Mouse (Mus musculus) MEL (cell line): Measurements from ENCODE around the gene Pef1. TPM values are rescaled to one million over a fixed set of nuclear protein-coding genes. Genes with fewer than 3 reads are reported as not detected.

Experiments used
- DNase-seq: peaks from one replicate; pipeline ENCODE4 v3.0.0; 2011; ENCODE audit warnings: low read depth, low spot score
- H3K27ac ChIP-seq: 2 replicates; pipeline ENCODE4 v1.5.1; 2012; ENCODE audit warnings: low read depth, mild to moderate bottlenecking, control low read depth, low read length, moderate library complexity; ENCODE audit not compliant: control insufficient read depth
- H3K27me3 ChIP-seq, 2 experiments: fragments of 150-350 bp in 1 of 2; sonication (generic) in 1 of 2; 2 replicates each; pipeline ENCODE4 v1.6.1; 2012; ENCODE audit warnings: low read length in 2 of 2, mild to moderate bottlenecking in 2 of 2, improper control_type of control experiment in 1 of 2, moderate library complexity in 1 of 2; ENCODE audit not compliant: insufficient read depth in 2 of 2, control insufficient read depth in 1 of 2
- H3K36me3 ChIP-seq, 2 experiments: 2 replicates each; pipeline ENCODE4 v1.6.1; 2012 to 2014; ENCODE audit warnings: low read length in 2 of 2, improper control_type of control experiment in 1 of 2, inconsistent platforms in 1 of 2, mild to moderate bottlenecking in 1 of 2; ENCODE audit not compliant: insufficient read depth in 2 of 2, control insufficient read depth in 1 of 2
- H3K4me1 ChIP-seq, 2 experiments: fragments of 150-350 bp in 1 of 2; sonication (generic) in 1 of 2; 2 replicates each; pipeline ENCODE4 v1.6.1; 2012; ENCODE audit warnings: low read length in 2 of 2, improper control_type of control experiment in 1 of 2, mild to moderate bottlenecking in 1 of 2; ENCODE audit not compliant: insufficient read depth in 2 of 2, control insufficient read depth in 1 of 2
- H3K4me3 ChIP-seq, 2 experiments: fragments of 150-350 bp in 1 of 2; sonication (generic) in 1 of 2; 2 replicates each; pipeline ENCODE4 v1.5.1; 2012; ENCODE audit warnings: low read depth in 2 of 2, low read length in 2 of 2, mild to moderate bottlenecking in 2 of 2, moderate library complexity in 2 of 2, control low read depth in 1 of 2, improper control_type of control experiment in 1 of 2; ENCODE audit not compliant: control insufficient read depth in 1 of 2, insufficient read depth in 1 of 2
- H3K79me2 ChIP-seq: 2 replicates; pipeline ENCODE4 v1.6.1; 2012; ENCODE audit warnings: mild to moderate bottlenecking, low read length, moderate library complexity; ENCODE audit not compliant: control insufficient read depth, poor library complexity, insufficient read depth
- H3K9ac ChIP-seq: 2 replicates; pipeline ENCODE4 v1.6.1; 2012; ENCODE audit warnings: low read depth, mild to moderate bottlenecking, control low read depth, low read length, moderate library complexity; ENCODE audit not compliant: control insufficient read depth, poor library complexity, severe bottlenecking
- H3K9me3 ChIP-seq: fragments of 150-350 bp; sonication (generic); replicated peaks from 2 replicates; pipeline ENCODE4 v1.6.1; 2012; ENCODE audit warnings: mild to moderate bottlenecking, low read length, improper control_type of control experiment, moderate library complexity; ENCODE audit not compliant: insufficient read depth
- BHLHE40 ChIP-seq: IDR thresholded peaks from 2 replicates; pipeline ENCODE4 v1.6.1; 2012; ENCODE audit warnings: low read depth, mild to moderate bottlenecking, inconsistent platforms, low read length, improper control_type of control experiment, borderline replicate concordance
- CHD2 ChIP-seq: IDR thresholded peaks from 2 replicates; pipeline ENCODE4 v1.6.1; 2011; ENCODE audit warnings: low read length, improper control_type of control experiment
- CTCF ChIP-seq, 3 experiments: IDR thresholded peaks in 2 of 3; conservative IDR thresholded peaks in 1 of 3; 2 replicates each; pipeline ENCODE4 v1.5.1; 2011 to 2012; ENCODE audit warnings: low read length in 3 of 3, low read depth in 2 of 3, mild to moderate bottlenecking in 2 of 3, improper control_type of control experiment in 1 of 3, inconsistent platforms in 1 of 3, mixed read lengths in 1 of 3, moderate library complexity in 1 of 3; ENCODE audit not compliant: control insufficient read depth in 1 of 3, insufficient read depth in 1 of 3, poor library complexity in 1 of 3, severe bottlenecking in 1 of 3
- ELF1 ChIP-seq: IDR thresholded peaks from 2 replicates; pipeline ENCODE4 v1.6.1; 2014; ENCODE audit warnings: low read depth, mild to moderate bottlenecking, inconsistent platforms, low read length, improper control_type of control experiment, moderate library complexity
- GATA1 ChIP-seq: IDR thresholded peaks from 2 replicates; pipeline ENCODE4 v1.6.1; 2011; ENCODE audit warnings: low read depth, low read length, improper control_type of control experiment
- MAX ChIP-seq: IDR thresholded peaks from 2 replicates; pipeline ENCODE4 v1.6.1; 2011; ENCODE audit warnings: low read length, improper control_type of control experiment
- MEF2A ChIP-seq: IDR thresholded peaks from 2 replicates; pipeline ENCODE4 v1.6.1; 2014; ENCODE audit warnings: low read depth, mild to moderate bottlenecking, inconsistent platforms, low read length, improper control_type of control experiment; ENCODE audit not compliant: poor library complexity, insufficient replicate concordance, severe bottlenecking; ENCODE audit errors: extremely low read depth
- MYC ChIP-seq: IDR thresholded peaks from 2 replicates; pipeline ENCODE4 v1.6.1; 2011; ENCODE audit warnings: low read depth, mild to moderate bottlenecking, low read length, improper control_type of control experiment, moderate library complexity
- RCOR1 ChIP-seq: IDR thresholded peaks from 2 replicates; pipeline ENCODE4 v1.6.1; 2012; ENCODE audit warnings: low read depth, mild to moderate bottlenecking, inconsistent platforms, low read length, improper control_type of control experiment
- SIN3A ChIP-seq: IDR thresholded peaks from 2 replicates; pipeline ENCODE4 v1.6.1; 2012; ENCODE audit warnings: low read length, improper control_type of control experiment, inconsistent platforms
- TAL1 ChIP-seq: IDR thresholded peaks from 2 replicates; pipeline ENCODE4 v1.6.1; 2012; ENCODE audit warnings: mild to moderate bottlenecking, inconsistent platforms, low read length, moderate library complexity, mixed read lengths
- USF1 ChIP-seq: IDR thresholded peaks from 2 replicates; pipeline ENCODE4 v1.6.1; 2014; ENCODE audit warnings: low read depth, mild to moderate bottlenecking, inconsistent platforms, low read length, improper control_type of control experiment, moderate library complexity
- ZKSCAN1 ChIP-seq: IDR thresholded peaks from 2 replicates; pipeline ENCODE4 v1.6.1; 2012; ENCODE audit warnings: low read depth, mild to moderate bottlenecking, inconsistent platforms, low read length, improper control_type of control experiment, moderate library complexity
- polyA plus RNA-seq, 2 experiments: library from polyadenylated mRNA; stranded (reverse) in 1 of 2; unstranded in 1 of 2; fragments of >175 nt in 1 of 2; fragments of >200 nt in 1 of 2; gene quantifications; 2 replicates each; pipeline versions ENCODE4 v1.2.1 to v1.2.4; 2012; ENCODE audit warnings: low replicate concordance in 2 of 2, low read depth in 1 of 2; ENCODE audit not compliant: insufficient read length in 2 of 2, insufficient read depth in 1 of 2, missing spikeins in 1 of 2
- total RNA-seq: library from RNA; depleted of rRNA; stranded (reverse); fragments of 300-350 nt; gene quantifications from 2 replicates; pipeline ENCODE4 v1.2.3, GENCODE M21; 2012

The Pef1 gene
- total and polyA plus RNA-seq, 3 experiments, result 27.3 to 49.8 TPM; not detected in 1

DNA sequence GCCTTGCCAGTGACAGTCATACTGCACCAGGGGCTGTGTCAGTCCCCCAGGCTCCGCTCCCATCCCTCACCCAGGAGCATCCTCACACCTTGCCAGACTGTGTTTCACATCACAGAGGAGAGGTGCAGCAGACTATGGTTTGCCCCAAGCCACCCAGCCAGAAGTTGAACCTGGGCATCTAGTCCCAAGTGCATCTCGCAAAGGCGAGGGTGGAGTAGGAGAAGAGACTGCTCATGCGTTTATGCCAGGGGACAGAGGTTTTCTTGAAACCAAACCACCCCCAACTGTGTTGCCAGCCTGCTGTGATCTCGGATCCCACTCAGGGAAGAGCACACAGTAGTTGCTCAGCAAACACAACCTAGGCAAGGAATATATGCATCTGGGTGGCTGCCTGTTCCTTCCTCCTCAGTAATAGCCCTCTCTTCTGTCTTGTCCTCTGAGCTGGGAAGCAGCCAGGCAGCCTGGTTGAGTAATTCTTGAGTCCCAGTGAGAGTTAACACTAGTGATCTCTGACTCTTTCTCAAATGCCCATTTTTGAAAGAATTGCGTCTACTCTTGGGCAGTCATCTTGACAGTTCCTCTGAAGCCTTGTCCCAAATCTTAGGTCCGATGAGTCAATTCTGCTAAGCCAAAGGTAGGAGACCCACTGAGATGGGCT, 29.2 kb downstream of the Pef1 start:
- Histone ChIP-seq H3K9ac (no peak overlapping the region), H3K4me3 (no peak overlapping the region), H3K9me3 (no peaks in the 10 kb centered on the region), H3K79me2 (no peaks in the 10 kb centered on the region), H3K27me3 (no peaks in the 10 kb centered on the region), H3K4me1 (peaks cover 0 to 13% of the 10 kb centered on the region in 2 experiments; a peak in 2 of 4 replicates), H3K36me3 (0 out of 4 replicates have a peak, but pooled peaks cover 0 to 2% of the 10 kb centered on the region in 2 experiments), H3K27ac (no peak overlapping the region)
- TF ChIP-seq CTCF (IDR thresholded peaks at IDR 0.05 in 2 of 3, conservative IDR thresholded peaks at IDR 0.05 in 1 of 3; ENCODE audit: control insufficient read depth in 1 of 3, insufficient read depth in 1 of 3, low read depth in 2 of 3, low read length in 3 of 3, poor library complexity in 1 of 3, severe bottlenecking in 1 of 3), result no peak
- no peak for TF ChIP-seq MAX
- no peak for TF ChIP-seq USF1
- TF ChIP-seq RCOR1, result no peak
- no peak for TF ChIP-seq CHD2
- no peak for TF ChIP-seq ELF1
- no peak for TF ChIP-seq SIN3A
- TF ChIP-seq MEF2A, result no peak
- TF ChIP-seq ZKSCAN1, result no peak
- TF ChIP-seq TAL1, result no peak
- no peak for TF ChIP-seq MYC
- no peak for DNase-seq

DNA sequence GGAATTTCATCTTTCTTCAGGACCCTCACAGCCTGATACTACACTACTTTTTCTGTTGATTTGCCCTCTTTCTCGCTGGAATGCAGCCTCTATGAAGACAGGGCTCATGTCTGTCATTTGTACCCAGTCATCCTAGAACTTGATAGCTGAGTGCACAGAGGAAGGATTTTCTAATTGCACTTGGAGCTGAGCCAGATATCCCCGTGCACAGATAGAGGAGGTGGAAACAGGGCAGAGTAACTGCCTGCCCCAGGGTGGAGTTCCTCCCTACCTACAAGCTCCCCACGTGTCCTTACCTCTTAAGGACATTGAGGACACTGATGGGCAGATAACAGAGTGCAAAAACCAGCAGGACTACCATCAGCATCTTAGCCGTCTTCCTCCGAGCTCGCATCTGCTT, 31.0 kb downstream of the Pef1 start:
- H3K4me1 ChIP-seq, result peaks cover 0 to 7% of the 10 kb centered on the region in 2 experiments; a peak in 2 of 4 replicates
- no peak for TF ChIP-seq GATA1
- TF ChIP-seq BHLHE40, result 0 out of 2 replicates have a peak, but pooled peaks have one; percentile 54
- H3K4me3 ChIP-seq, result no peak overlapping the region
- no peaks in the 10 kb centered on the region for H3K9me3 ChIP-seq
- H3K36me3 ChIP-seq, result 0 out of 4 replicates have a peak, but pooled peaks cover 0 to under 1% of the 10 kb centered on the region in 2 experiments
- DNase-seq, result peak; percentile 54
- H3K79me2 ChIP-seq, result no peaks in the 10 kb centered on the region
- H3K9ac ChIP-seq, result no peak overlapping the region
- H3K27ac ChIP-seq, result no peak overlapping the region
- no peaks in the 10 kb centered on the region for H3K27me3 ChIP-seq
